Mouse (Mus musculus): ENCODE measurements around the gene 2010111I01Rik.
"Not testable (repeated sequence)": the region's sequence is repeated elsewhere in the genome, so short reads cannot be mapped to it uniquely, and the experiment has no call there.

Gene 2010111I01Rik

GRCm38 (mm10) chr13:63203502-63204278 lies 239.0 kb downstream of the 2010111I01Rik start:
- DNase-seq (ENCODE audit: low spot score) = no peak

DNA sequence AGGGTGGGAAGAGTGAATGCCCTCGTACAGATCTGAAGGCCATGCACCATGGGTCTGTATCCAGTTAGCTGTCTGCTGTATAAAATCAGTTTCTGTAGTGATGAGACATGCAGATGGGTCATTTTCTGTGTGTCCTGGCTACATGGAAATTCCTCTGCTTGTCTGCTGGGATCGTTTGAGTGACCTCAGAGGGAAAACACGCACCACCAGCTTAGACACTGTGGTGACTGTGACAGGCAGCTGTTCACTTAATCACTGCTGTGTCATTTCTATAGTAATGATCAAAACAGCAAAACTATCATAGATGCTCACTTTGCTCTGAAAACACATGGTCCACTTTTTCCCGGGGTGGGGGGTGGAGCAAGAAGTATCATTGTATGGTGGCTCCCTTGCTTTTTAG lies 241.1 kb downstream of the 2010111I01Rik start:
- DNase-seq (ENCODE audit: low spot score) = no peak

- DNase-seq (ENCODE audit: low spot score) = no peak
These were observed 241.7 kb downstream of the 2010111I01Rik start for GRCm38 (mm10) chr13:63206396-63206795.

DNA sequence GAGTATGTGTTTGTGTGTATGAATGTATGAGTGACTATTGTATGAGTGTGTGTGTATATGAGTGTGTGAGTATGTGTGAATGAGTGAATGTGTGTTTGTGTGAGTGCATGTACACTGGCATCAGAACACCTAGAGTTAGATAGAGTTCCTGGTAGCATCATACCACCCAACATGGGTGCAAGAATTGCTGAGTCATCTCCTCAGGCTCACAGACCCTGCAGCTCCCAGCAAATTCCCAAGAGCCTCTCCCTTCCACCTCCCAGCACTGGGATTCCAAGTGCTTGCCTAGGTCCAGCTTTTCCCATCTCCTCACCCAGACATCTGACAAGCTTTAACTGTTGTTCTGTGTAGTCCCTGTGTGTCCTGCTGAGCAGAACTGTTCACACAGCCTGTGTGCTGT lies 251.8 kb downstream of the 2010111I01Rik start:
- DNase-seq (ENCODE audit: low spot score) = no peak

DNA sequence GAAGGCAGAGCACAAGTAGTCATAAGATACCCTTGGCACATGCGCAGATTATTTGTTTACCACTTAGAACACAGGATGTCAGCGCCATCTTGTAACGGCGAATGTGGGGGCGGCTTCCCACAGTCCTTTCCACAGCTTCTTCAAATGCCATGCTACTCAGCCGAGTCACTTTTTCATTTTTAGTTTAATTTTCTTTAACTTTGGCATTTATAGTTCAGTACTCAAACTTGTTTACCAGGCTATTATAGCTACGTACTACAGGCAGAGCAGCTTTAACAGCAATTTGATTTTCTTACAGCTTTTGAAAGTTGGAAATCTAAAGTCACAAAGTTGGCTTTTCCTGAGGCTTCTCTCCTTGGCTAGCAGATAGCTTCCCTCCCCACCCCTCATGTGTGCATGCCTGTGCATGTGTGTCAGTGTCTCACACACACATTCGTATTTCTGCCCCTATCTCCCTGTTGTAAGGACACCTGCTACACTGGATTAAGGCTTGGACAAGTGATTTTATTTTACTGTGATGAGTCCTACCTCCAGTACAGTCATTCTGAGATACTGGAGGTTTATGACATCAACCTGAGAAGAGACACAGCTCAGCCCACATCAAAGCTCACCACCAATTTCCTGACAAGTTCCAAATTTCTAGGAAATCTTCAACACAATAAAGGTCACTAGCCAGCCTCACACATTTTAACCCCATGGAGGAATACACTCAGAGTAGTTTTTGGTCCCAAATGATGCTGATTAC lies 258.5 kb downstream of the 2010111I01Rik start:
- DNase-seq (ENCODE audit: low spot score) = no peak

DNA sequence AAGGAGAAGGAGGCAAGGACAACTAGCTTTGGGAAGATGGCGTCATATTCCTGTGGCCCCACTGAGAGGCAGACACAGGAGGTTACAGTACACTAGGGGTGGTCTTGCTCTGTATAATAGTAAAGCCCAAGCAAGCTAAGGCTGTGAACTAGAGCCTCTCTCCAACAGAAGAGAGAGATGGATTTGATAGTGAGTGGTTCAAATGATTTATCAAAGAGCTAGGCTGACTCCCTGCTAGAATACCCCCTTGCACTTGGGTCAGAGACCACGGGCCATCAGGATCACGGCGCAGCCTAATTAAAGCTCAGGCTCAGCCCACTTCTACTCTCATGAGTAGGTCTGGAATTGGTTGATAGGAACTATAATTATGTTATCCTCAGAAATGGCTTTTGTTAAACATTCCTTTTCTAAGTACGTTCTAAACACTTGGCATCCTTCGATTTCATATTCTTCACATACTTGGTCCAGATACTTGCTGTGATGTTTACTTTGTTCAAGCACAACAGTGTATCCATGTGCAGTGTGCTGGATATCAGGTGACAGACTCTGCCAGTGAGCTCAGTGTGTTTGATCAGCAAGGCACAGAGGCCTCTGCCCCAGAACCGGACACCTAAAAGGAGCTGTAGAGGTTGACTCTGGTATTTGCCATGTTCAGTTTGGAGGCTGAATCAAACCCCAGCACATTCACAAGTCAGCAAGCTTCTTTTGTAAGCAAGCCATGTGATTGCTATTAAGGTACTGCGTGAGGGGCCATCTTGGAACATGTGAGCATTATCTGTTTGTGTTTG lies 261.3 kb downstream of the 2010111I01Rik start:
- DNase-seq (ENCODE audit: low spot score) = no peak

DNA sequence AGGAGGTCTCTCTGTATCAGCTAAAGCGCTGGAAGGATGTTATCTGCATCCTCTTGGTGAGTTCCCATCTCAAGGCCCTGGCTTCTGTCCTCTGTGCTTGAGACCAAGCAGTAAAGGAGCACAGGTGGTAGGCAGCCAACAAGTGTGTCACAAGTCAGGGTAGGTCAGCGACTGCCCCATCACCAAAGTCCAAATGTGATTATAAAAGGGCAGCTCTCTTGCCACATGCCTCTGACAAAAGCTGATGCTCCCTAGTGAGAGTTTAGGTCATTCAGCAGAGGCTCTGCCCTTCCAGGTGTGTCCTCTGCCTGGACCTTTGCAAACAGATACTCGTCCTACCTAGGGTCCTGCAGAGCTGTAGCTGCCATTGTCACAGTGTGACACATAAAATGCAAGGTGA lies 263.1 kb downstream of the 2010111I01Rik start:
- DNase-seq (ENCODE audit: low spot score) = no peak

- no peak for DNase-seq (ENCODE audit: low spot score)
These were observed 266.4 kb downstream of the 2010111I01Rik start for GRCm38 (mm10) chr13:63230955-63231701.

- no peak for DNase-seq (ENCODE audit: low spot score)
These were observed 267.0 kb downstream of the 2010111I01Rik start for GRCm38 (mm10) chr13:63231702-63232070.

DNA sequence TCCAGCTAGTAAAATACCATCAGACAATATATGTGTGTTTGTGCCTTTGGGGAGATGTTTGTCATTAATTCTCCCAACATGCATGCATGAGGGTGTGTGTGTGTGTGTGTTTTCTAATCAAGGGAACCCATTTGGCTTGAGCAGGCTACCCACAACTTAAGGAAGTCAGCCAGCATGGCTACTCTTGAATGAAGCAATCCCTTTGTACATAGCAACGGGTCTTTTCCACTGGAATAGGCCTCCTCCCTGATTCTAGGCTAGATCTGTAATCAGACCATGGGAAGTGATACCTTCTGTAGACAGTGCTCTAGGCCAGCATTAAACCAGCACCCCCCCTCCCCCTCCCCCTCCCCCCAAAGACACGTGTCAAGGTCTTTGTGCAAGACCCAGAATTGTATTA lies 267.9 kb downstream of the 2010111I01Rik start:
- no peak for DNase-seq (ENCODE audit: low spot score)

DNA sequence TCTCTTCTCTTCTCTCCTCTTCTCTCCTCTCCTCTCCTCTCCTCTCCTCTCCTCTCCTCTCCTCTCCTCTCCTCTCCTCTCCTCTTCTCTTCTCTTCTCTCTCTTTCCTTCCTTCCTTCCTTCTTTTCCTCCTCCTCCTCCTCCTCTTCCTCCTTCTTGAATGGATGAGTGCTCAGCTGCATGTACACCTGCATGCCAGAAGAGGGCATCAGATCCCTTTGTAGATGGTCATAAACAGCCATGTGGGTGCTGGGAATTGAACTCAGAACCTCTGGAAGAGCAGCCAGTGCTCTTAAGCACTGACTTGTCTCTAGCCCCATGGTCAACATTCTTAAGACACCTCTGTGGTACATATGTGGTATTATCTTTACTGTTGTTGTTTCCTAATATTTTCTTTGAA lies 269.8 kb downstream of the 2010111I01Rik start:
- not testable (repeated sequence) for DNase-seq (ENCODE audit: low spot score)

- no peak for DNase-seq (ENCODE audit: low spot score)
These were observed 270.9 kb downstream of the 2010111I01Rik start for GRCm38 (mm10) chr13:63235551-63235950.

GRCm38 (mm10) chr13:63236159-63236893 lies 271.6 kb downstream of the 2010111I01Rik start:
- DNase-seq (ENCODE audit: low spot score) = no peak

GRCm38 (mm10) chr13:63238045-63238444 lies 273.4 kb downstream of the 2010111I01Rik start:
- no peak for DNase-seq (ENCODE audit: low spot score)

DNA sequence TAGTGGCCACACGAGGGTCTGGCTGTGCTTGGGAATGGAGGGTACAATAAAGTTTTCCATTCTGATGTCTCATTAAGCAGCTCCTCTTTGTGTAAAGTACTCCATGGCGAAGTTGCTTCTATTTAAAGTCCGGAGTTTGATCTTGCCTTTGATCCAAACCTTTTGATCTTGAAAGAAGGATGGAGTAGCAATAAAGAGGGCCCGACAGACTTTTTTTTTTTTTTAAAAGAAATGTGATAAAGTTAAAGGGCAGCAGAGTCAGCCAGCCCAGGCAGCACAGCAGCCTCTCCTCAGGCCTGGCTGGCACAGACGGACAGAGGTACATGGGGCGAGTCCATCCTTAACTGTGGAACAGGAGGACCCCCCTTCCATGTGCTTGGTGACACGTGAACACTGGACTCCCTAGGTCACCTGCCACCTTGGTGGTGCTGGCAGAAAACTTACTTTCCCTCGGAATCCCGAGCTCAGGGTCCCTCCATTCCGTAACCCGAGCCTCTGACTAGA lies 274.7 kb downstream of the 2010111I01Rik start:
- DNase-seq (ENCODE audit: low spot score) = no peak

DNA sequence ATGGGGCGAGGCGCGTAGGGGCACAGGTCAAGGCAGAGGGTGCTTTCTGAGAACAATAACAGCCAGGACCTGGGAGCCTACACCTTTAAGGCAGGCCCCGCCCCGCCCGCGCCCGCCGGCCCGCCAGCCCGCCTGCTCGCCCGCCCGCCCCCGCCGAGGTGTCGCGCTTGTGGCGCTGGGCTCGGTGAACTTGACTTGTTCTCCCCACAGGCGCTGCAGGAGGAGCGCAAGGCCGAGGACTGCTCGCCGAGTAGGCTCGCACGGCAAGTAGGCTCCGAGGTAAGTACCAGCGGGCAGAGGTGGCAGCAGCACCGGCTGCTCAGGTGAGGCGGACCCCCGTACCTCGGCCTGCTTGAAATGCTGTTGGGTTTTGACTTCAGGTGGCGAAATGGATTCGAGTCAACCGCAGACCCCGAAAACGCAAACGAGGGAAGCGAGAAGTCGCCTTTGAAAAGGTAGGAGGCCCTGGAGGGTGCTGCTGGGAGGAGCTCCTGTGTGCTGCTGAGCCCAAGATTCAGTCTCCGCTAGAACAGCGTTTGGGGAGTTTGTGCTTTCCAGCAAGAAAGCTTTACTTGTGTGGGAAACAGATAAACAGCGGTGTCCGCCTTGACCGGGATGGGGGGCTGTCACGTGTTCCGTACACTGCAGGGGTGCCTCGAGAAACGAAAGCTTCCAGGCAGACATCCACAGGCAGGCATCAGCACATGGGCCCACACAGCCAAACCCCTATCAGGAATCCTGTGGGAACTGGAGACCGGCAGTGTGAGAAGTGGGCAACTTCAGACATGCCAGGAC lies 275.4 kb downstream of the 2010111I01Rik start:
- DNase-seq (ENCODE audit: low spot score) = peak; percentile 89

- DNase-seq (ENCODE audit: low spot score) = no peak
These were observed 276.1 kb downstream of the 2010111I01Rik start for GRCm38 (mm10) chr13:63240835-63241234.

GRCm38 (mm10) chr13:63241665-63242064 lies 277.0 kb downstream of the 2010111I01Rik start:
- DNase-seq (ENCODE audit: low spot score) = no peak

GRCm38 (mm10) chr13:63242401-63243192 lies 277.9 kb downstream of the 2010111I01Rik start:
- DNase-seq (ENCODE audit: low spot score) = no peak
